ENCODE assay signal across 8 mouse cellular contexts in the genomic region with DNA sequence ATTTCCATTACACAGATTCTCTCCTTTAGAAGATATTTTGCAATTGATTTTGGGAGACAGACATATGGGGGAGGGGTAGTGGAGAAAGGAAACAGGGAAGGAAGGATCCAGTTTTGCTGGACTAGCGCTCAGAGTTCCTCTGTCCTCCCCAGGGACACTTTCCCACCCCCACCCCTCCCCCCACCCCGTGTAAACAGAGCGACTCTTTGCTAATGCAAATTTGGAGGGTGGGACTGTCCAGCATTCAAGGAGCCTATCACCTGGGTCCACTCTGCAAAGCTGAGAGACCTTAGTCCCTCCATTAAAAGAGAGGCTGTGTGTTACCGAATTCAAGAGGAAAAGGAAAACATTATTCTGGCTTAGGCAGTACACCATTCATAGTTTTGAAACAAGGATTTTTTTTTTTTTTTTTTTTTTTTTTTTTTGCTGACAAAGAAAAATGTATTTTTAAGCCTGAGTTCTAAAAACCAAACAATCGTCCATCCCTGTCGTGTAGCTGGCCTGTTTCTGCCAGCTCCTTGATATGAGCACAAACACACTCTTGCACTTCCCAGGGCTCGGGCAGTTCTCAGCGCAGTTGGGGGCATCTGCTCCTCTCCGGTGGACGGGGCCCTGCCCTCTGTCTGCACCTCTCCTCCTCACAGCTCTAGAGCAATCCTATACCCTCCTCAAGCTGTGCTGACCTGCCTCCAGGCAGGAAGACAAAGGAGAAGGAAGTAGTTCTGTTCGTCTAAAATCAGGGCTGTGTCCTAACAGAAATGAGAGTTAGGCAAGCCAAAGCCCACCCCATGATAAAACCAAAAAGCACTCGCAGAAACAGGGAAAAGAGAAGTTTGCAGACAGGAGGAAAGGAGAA.
DNase-seq lines count a peak whose midpoint lies in the region; ATAC-seq and TF ChIP-seq lines count a peak whose summit lies in the region.

No protein-coding gene starts in this region.

- H3K36me3 ChIP-seq in lung, embryonic 16.5 days (ENCODE audit: control insufficient read depth, insufficient read depth, low read length): no peaks in the 10 kb centered on the region
- H3K36me3 ChIP-seq in forebrain, postnatal 0 days (ENCODE audit: insufficient read depth): no peaks in the 10 kb centered on the region
- H3K36me3 ChIP-seq in midbrain, postnatal 0 days (ENCODE audit: insufficient read depth, low read length): no peaks in the 10 kb centered on the region

- peak overlapping the region; percentile 32 for H3K4me3 ChIP-seq in lung, embryonic 16.5 days (ENCODE audit: low read length)
- no peak overlapping the region for H3K4me3 ChIP-seq in forebrain, postnatal 0 days (ENCODE audit: low read depth, low read length)
- H3K4me3 ChIP-seq in midbrain, postnatal 0 days (ENCODE audit: low read depth, low read length): no peak overlapping the region
- no peak overlapping the region for H3K4me3 ChIP-seq in layer of hippocampus, adult 2 months

- H3K4me2 ChIP-seq in lung, embryonic 16.5 days (ENCODE audit: low read depth, low read length): peak overlapping the region; percentile 60
- peak overlapping the region; percentile 29 for H3K4me2 ChIP-seq in forebrain, postnatal 0 days (ENCODE audit: low read depth)
- peak overlapping the region; percentile 23 for H3K4me2 ChIP-seq in midbrain, postnatal 0 days (ENCODE audit: low read depth, low read length, poor library complexity, severe bottlenecking)

- no peaks in the 10 kb centered on the region for H3K9me3 ChIP-seq in lung, embryonic 16.5 days (ENCODE audit: control insufficient read depth, low read length)
- no peaks in the 10 kb centered on the region for H3K9me3 ChIP-seq in forebrain, postnatal 0 days (ENCODE audit: low read length)
- H3K9me3 ChIP-seq in midbrain, postnatal 0 days (ENCODE audit: low read length): no peaks in the 10 kb centered on the region

- H3K4me1 ChIP-seq in lung, embryonic 16.5 days (replicated peaks; ENCODE audit: control insufficient read depth, insufficient read depth, low read length): peaks cover 20% of the 10 kb centered on the region
- H3K4me1 ChIP-seq in forebrain, postnatal 0 days (ENCODE audit: insufficient read depth): peaks cover 3% of the 10 kb centered on the region; the same call in 1 of the 2 replicates
- H3K4me1 ChIP-seq in midbrain, postnatal 0 days (ENCODE audit: insufficient read depth, low read length): 0 out of 2 replicates have a peak, but pooled peaks cover 3% of the 10 kb centered on the region

- no peak for DNase-seq in lung, postnatal 25 days (ENCODE audit: low spot score)
- DNase-seq in forebrain, postnatal 0 days: no peak
- peak; percentile 12 for DNase-seq in kidney, postnatal 14 days
- no peak for DNase-seq in midbrain, postnatal 0 days (ENCODE audit: low spot score)
- DNase-seq in right cerebral cortex, postnatal 10 days (ENCODE audit: low spot score in 2 of 2): no peak
- DNase-seq in frontal cortex, postnatal 14 days (ENCODE audit: low spot score in 2 of 2): no peak
- DNase-seq in layer of hippocampus, adult 2 months (ENCODE audit: low spot score in 2 of 2): no peak

- WGBS in lung, embryonic 16.5 days: 2% methylated on average over 12 of the region's 12 CpGs
- WGBS in forebrain, postnatal 0 days: 7% methylated on average over 12 of the region's 12 CpGs
- 5% methylated on average over 12 of the region's 12 CpGs for WGBS in midbrain, postnatal 0 days

- peak overlapping the region; percentile 88 for H3K27ac ChIP-seq in lung, embryonic 16.5 days (ENCODE audit: low read length)
- no peak overlapping the region for H3K27ac ChIP-seq in forebrain, postnatal 0 days (ENCODE audit: low read depth, low read length)
- no peak overlapping the region for H3K27ac ChIP-seq in midbrain, postnatal 0 days (ENCODE audit: low read depth, low read length)
- H3K27ac ChIP-seq in layer of hippocampus, adult 2 months: no peak overlapping the region; the same call in 1 of the 2 replicates

- no peaks in the 10 kb centered on the region for H3K27me3 ChIP-seq in lung, embryonic 16.5 days (ENCODE audit: control insufficient read depth, insufficient read depth, low read depth, low read length)
- no peaks in the 10 kb centered on the region for H3K27me3 ChIP-seq in forebrain, postnatal 0 days (ENCODE audit: insufficient read depth, low read length)
- no peaks in the 10 kb centered on the region for H3K27me3 ChIP-seq in midbrain, postnatal 0 days (ENCODE audit: insufficient read depth, low read length)

- no peak for TF ChIP-seq CTCF in forebrain, postnatal 0 days (IDR thresholded peaks at IDR 0.05; ENCODE audit: low read depth)
- TF ChIP-seq CTCF in midbrain, postnatal 0 days (IDR thresholded peaks at IDR 0.05): no peak
- no peak for TF ChIP-seq CTCF in layer of hippocampus, adult 2 months (conservative IDR thresholded peaks at IDR 0.05)

- ATAC-seq in lung, embryonic 16.5 days (ENCODE audit: low read depth): peak; percentile 79
- peak; percentile 46 for ATAC-seq in forebrain, postnatal 0 days
- ATAC-seq in midbrain, postnatal 0 days (ENCODE audit: low FRiP score): peak; percentile 31; the same call in 1 of the 2 replicates

- peak overlapping the region; percentile 62 for H3K9ac ChIP-seq in lung, embryonic 16.5 days (ENCODE audit: low read length)
- H3K9ac ChIP-seq in forebrain, postnatal 0 days: no peak overlapping the region; the same call in 1 of the 2 replicates
- H3K9ac ChIP-seq in midbrain, postnatal 0 days (replicated peaks; ENCODE audit: low read length, poor library complexity, severe bottlenecking): no peak overlapping the region
